Mouse (Mus musculus): Measurements from ENCODE around the gene Grhl1. TPM values are rescaled to one million over a fixed set of nuclear protein-coding genes. Genes with fewer than 3 reads are reported as not detected.
"Not testable (repeated sequence)": the region's sequence is repeated elsewhere in the genome, so short reads cannot be mapped to it uniquely, and the experiment has no call there.

Grhl1 gene
- polyA plus RNA-seq, 1 experiment from 2014 or later, result 3.5 TPM

DNA sequence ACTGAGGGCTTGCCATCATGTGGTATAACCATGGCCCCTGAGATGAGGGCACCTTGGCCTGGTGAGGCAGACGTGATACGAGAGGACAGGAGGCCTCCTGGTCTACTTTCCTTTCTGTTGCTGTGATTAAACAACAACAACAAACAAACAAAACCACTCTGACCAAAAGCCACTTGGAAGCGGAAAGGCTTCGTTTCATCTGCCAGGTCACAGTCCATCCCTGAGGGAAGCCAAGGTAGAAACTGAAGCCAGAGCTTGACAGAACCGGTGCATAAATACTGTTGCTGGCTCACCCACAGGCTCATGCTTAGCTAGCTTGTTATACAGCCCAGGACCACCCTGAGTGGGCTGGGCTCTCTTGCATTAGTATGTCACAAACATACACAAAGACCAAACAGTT, 54.3 kb downstream of the Grhl1 start:
- no peak overlapping the region for H3K27ac ChIP-seq (ENCODE audit: low read depth, low read length)
- no peak for ATAC-seq (ENCODE audit: low FRiP score, low TSS enrichment)
- H3K4me1 ChIP-seq (ENCODE audit: control insufficient read depth, insufficient read depth, low read length), result no peaks in the 10 kb centered on the region
- no peak overlapping the region for H3K9ac ChIP-seq (ENCODE audit: low read depth, low read length)
- no peak overlapping the region for H3K4me2 ChIP-seq (replicated peaks; ENCODE audit: low read depth, low read length)
- no peaks in the 10 kb centered on the region for H3K36me3 ChIP-seq (ENCODE audit: control insufficient read depth, insufficient read depth, low read length)
- no peaks in the 10 kb centered on the region for H3K9me3 ChIP-seq (ENCODE audit: control insufficient read depth, low read length)
- 91% methylated on average over 5 of the region's 5 CpGs for WGBS
- H3K27me3 ChIP-seq (ENCODE audit: control insufficient read depth, insufficient read depth, low read length), result no peaks in the 10 kb centered on the region
- no peak overlapping the region for H3K4me3 ChIP-seq (ENCODE audit: low read length)

DNA sequence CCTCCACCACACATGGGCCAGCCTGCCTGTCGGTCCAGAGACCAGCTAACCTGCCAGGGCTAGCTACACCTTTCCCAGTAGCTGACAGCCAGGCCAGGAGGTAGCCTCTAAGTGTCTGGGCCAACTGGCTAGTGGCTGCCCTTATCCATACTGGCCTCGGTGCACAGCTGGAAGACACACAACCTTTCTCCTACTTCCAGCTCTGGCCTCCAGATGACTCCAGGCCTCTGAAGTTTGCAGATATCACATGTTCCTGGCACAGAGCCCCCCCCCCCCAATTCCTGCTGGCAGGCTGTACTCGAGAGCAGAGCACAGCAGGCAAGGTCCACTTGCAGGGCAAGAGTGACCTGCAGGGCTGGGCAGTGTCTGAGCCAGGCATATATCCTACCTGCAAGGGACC, 55.1 kb downstream of the Grhl1 start:
- no peaks in the 10 kb centered on the region for H3K9me3 ChIP-seq (ENCODE audit: control insufficient read depth, low read length)
- no peak for ATAC-seq (ENCODE audit: low FRiP score, low TSS enrichment)
- H3K36me3 ChIP-seq (ENCODE audit: control insufficient read depth, insufficient read depth, low read length), result no peaks in the 10 kb centered on the region
- 68% methylated on average over 3 of the region's 3 CpGs for WGBS
- H3K4me1 ChIP-seq (ENCODE audit: control insufficient read depth, insufficient read depth, low read length), result no peaks in the 10 kb centered on the region
- H3K4me3 ChIP-seq (ENCODE audit: low read length), result no peak overlapping the region
- H3K4me2 ChIP-seq (replicated peaks; ENCODE audit: low read depth, low read length), result no peak overlapping the region
- H3K27me3 ChIP-seq (ENCODE audit: control insufficient read depth, insufficient read depth, low read length), result no peaks in the 10 kb centered on the region
- H3K27ac ChIP-seq (ENCODE audit: low read depth, low read length), result no peak overlapping the region
- no peak overlapping the region for H3K9ac ChIP-seq (ENCODE audit: low read depth, low read length)

DNA sequence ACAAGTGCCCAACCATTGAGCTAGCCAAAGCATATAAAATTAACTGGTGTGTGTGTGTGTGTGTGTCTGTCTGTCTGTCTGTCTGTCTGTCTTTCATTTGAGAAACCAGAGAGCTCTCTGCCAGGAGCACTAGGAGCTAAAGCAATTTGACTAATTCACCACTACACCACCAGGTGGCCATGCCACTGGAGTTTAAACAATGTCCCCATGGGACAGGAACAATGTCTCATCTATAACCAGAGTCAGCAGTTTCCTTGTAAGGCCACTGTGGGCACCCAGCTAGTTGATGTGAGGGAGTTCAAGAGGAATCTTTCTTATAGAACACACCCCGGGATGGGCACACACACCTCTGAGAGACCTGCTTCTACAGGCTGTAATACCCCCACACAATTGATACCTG, 58.1 kb downstream of the Grhl1 start:
- no peak for ATAC-seq (ENCODE audit: low FRiP score, low TSS enrichment)
- Histone ChIP-seq H3K27ac (ENCODE audit: low read depth, low read length) (no peak overlapping the region), H3K9ac (ENCODE audit: low read depth, low read length) (no peak overlapping the region), H3K27me3 (ENCODE audit: control insufficient read depth, insufficient read depth, low read length) (no peaks in the 10 kb centered on the region), H3K9me3 (ENCODE audit: control insufficient read depth, low read length) (no peaks in the 10 kb centered on the region), H3K4me2 (replicated peaks; ENCODE audit: low read depth, low read length) (no peak overlapping the region), H3K4me3 (ENCODE audit: low read length) (no peak overlapping the region), H3K4me1 (ENCODE audit: control insufficient read depth, insufficient read depth, low read length) (no peaks in the 10 kb centered on the region), H3K36me3 (ENCODE audit: control insufficient read depth, insufficient read depth, low read length) (no peaks in the 10 kb centered on the region)
- WGBS, result 92% methylated on average over 1 of the region's 1 CpGs

DNA sequence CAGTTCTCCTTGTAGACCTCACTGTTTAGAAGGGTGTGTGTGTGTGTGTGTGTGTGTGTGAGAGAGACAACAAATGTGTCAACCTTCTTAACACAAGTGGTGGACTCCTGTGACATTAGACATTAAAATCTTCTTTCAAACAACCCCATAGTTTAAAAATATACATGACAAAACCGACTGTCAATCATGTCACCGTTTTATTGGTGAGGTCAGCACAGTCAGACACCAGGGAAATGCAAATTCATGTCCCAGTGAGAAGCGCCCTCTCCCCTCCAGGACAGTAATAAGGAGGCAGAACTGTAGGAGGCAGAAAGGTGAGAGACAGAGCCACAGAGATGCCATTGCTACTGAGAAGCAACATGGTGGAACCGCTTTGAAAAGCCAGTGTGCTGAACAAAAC, 60.3 kb downstream of the Grhl1 start:
- H3K27me3 ChIP-seq (ENCODE audit: control insufficient read depth, insufficient read depth, low read length), result no peaks in the 10 kb centered on the region
- H3K4me3 ChIP-seq (ENCODE audit: low read length), result no peak overlapping the region
- H3K36me3 ChIP-seq (ENCODE audit: control insufficient read depth, insufficient read depth, low read length), result no peaks in the 10 kb centered on the region
- H3K27ac ChIP-seq (ENCODE audit: low read depth, low read length), result no peak overlapping the region
- H3K4me1 ChIP-seq (ENCODE audit: control insufficient read depth, insufficient read depth, low read length), result no peaks in the 10 kb centered on the region
- ATAC-seq (ENCODE audit: low FRiP score, low TSS enrichment), result no peak
- H3K9ac ChIP-seq (ENCODE audit: low read depth, low read length), result no peak overlapping the region
- H3K9me3 ChIP-seq (ENCODE audit: control insufficient read depth, low read length), result no peaks in the 10 kb centered on the region
- no peak overlapping the region for H3K4me2 ChIP-seq (replicated peaks; ENCODE audit: low read depth, low read length)
- WGBS, result 61% methylated on average over 4 of the region's 4 CpGs

DNA sequence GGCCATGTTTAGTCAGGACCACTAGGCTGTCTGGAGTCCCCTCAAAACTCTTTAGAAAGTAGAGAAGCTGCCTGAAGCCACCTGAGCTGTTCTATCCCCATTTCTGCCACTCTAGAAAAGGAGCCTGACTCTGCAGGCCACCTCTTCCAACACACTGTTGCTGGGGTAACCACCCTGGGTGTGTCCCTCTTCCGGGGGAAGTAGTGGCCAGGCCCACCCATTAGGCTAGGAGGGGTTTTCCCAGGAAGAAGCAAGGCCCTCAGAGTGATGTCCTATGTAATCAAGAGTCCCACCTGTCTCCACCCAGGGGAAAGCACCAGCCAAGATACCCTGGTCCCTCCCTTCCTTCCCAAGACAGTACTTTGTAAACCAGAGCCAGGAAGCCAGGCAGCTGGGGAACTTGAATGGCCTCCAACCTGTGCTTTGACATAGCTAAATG, 61.7 kb downstream of the Grhl1 start:
- H3K36me3 ChIP-seq (ENCODE audit: control insufficient read depth, insufficient read depth, low read length), result no peaks in the 10 kb centered on the region
- no peaks in the 10 kb centered on the region for H3K9me3 ChIP-seq (ENCODE audit: control insufficient read depth, low read length)
- H3K4me2 ChIP-seq (replicated peaks; ENCODE audit: low read depth, low read length), result no peak overlapping the region
- H3K9ac ChIP-seq (ENCODE audit: low read depth, low read length), result no peak overlapping the region
- WGBS, result 80% methylated on average over 1 of the region's 1 CpGs
- no peaks in the 10 kb centered on the region for H3K27me3 ChIP-seq (ENCODE audit: control insufficient read depth, insufficient read depth, low read length)
- H3K4me1 ChIP-seq (ENCODE audit: control insufficient read depth, insufficient read depth, low read length), result no peaks in the 10 kb centered on the region
- no peak for ATAC-seq (ENCODE audit: low FRiP score, low TSS enrichment)
- no peak overlapping the region for H3K27ac ChIP-seq (ENCODE audit: low read depth, low read length)
- H3K4me3 ChIP-seq (ENCODE audit: low read length), result no peak overlapping the region

DNA sequence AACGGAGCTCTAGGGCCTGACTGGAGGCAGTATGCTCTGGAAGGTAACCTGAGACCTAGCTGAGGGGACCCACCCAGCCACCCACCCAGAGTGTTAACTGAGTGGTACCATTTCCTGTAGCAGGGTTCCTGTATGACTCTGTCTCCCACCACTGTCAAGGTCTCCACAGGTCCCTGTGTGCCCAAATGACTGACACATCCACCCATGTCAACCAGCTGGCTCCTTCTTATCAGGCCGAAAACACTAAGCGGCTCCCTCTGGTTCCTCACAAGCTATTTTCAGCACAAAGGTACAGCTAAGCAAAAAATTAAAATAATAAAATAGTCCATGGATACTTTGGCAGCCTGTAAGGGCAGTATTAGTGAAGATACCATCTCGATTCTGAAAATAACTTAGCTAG, 62.1 kb downstream of the Grhl1 start:
- Histone ChIP-seq H3K27me3 (ENCODE audit: control insufficient read depth, insufficient read depth, low read length) (no peaks in the 10 kb centered on the region), H3K9ac (ENCODE audit: low read depth, low read length) (no peak overlapping the region), H3K4me3 (ENCODE audit: low read length) (no peak overlapping the region), H3K4me1 (ENCODE audit: control insufficient read depth, insufficient read depth, low read length) (no peaks in the 10 kb centered on the region), H3K9me3 (ENCODE audit: control insufficient read depth, low read length) (no peaks in the 10 kb centered on the region), H3K36me3 (ENCODE audit: control insufficient read depth, insufficient read depth, low read length) (no peaks in the 10 kb centered on the region), H3K27ac (ENCODE audit: low read depth, low read length) (no peak overlapping the region), H3K4me2 (replicated peaks; ENCODE audit: low read depth, low read length) (no peak overlapping the region)
- WGBS, result 71% methylated on average over 4 of the region's 4 CpGs
- no peak for ATAC-seq (ENCODE audit: low FRiP score, low TSS enrichment)

DNA sequence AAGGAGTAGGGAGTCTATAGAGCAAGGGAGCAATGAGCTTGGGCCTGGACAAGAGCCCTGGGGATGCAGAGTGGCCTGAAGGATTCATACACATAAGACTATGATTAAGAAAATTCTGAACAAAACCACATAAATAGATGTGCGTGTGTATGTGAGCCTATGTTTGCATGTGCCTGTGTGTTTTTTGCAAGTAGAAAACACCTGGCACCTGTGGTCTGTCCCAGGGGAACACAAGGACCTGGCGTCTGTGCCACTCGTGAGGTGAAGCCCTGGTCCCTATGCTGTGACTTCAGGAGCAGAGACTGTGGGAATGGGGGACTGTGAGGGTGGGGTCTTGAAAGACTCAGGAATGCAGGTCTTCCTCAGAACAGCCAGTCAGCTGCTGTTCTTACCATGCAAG, 62.6 kb downstream of the Grhl1 start:
- Histone ChIP-seq H3K36me3 (ENCODE audit: control insufficient read depth, insufficient read depth, low read length) (no peaks in the 10 kb centered on the region), H3K4me3 (ENCODE audit: low read length) (no peak overlapping the region), H3K9me3 (ENCODE audit: control insufficient read depth, low read length) (no peaks in the 10 kb centered on the region), H3K4me2 (replicated peaks; ENCODE audit: low read depth, low read length) (no peak overlapping the region), H3K9ac (ENCODE audit: low read depth, low read length) (no peak overlapping the region), H3K4me1 (ENCODE audit: control insufficient read depth, insufficient read depth, low read length) (no peaks in the 10 kb centered on the region), H3K27me3 (ENCODE audit: control insufficient read depth, insufficient read depth, low read length) (no peaks in the 10 kb centered on the region), H3K27ac (ENCODE audit: low read depth, low read length) (no peak overlapping the region)
- WGBS, result 93% methylated on average over 3 of the region's 3 CpGs
- ATAC-seq (ENCODE audit: low FRiP score, low TSS enrichment), result no peak

DNA sequence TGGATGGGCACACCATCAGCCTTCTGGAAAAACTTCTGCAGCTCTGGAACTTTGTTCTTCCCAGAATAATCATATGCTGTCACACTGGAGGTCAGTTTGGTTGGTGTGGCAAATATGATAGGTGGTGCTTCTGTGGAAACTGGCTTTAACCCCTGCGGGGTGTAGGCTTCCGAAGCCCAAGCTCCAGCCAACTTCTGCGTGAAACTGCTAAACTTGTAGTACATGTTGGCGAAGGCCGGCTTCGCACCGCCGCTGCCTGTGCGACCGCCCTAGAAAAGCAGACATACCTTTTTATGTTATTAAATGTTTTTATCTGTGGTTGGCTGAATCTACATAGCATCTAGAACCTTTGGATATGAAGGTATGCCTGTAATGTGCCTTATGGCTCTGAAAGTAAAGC, 66.7 kb downstream of the Grhl1 start:
- H3K9ac ChIP-seq (ENCODE audit: low read depth, low read length); H3K4me1 ChIP-seq (ENCODE audit: control insufficient read depth, insufficient read depth, low read length); H3K27me3 ChIP-seq (ENCODE audit: control insufficient read depth, insufficient read depth, low read length); ATAC-seq (ENCODE audit: low FRiP score, low TSS enrichment); H3K4me3 ChIP-seq (ENCODE audit: low read length); H3K4me2 ChIP-seq (replicated peaks; ENCODE audit: low read depth, low read length); H3K27ac ChIP-seq (ENCODE audit: low read depth, low read length); H3K9me3 ChIP-seq (ENCODE audit: control insufficient read depth, low read length); H3K36me3 ChIP-seq (ENCODE audit: control insufficient read depth, insufficient read depth, low read length): not testable (repeated sequence)
- WGBS, result 97% methylated on average over 10 of the region's 10 CpGs

DNA sequence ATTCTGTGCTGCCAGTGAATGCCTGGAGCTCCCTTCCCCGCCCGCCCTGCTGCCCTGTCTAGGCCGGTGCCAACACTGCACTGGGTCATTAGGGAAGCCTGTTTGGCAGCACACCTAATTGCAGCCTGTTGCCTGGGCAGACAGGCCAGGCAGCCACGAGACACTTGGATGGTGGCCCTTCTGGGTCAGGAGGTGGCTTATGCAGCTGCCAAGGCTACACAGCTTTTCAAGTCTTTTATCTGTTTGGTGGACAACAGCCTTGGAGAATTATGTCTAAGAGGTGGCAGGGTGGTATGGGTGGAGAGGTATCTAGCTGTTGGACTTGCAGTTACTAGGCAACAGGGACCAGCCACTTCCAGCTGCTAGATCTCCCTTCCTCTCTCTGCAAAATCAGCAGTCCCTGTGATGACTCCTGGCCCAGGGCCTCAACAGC, 70.3 kb downstream of the Grhl1 start:
- Histone ChIP-seq H3K27ac (ENCODE audit: low read depth, low read length) (no peak overlapping the region), H3K4me3 (ENCODE audit: low read length) (no peak overlapping the region), H3K4me1 (ENCODE audit: control insufficient read depth, insufficient read depth, low read length) (0 out of 2 replicates have a peak, but pooled peaks cover 5% of the 10 kb centered on the region), H3K9me3 (ENCODE audit: control insufficient read depth, low read length) (no peaks in the 10 kb centered on the region), H3K27me3 (ENCODE audit: control insufficient read depth, insufficient read depth, low read length) (no peaks in the 10 kb centered on the region), H3K36me3 (ENCODE audit: control insufficient read depth, insufficient read depth, low read length) (no peaks in the 10 kb centered on the region), H3K4me2 (replicated peaks; ENCODE audit: low read depth, low read length) (no peak overlapping the region), H3K9ac (ENCODE audit: low read depth, low read length) (no peak overlapping the region)
- ATAC-seq (ENCODE audit: low FRiP score, low TSS enrichment), result 0 out of 2 replicates have a peak, but pooled peaks have one; percentile 13
- WGBS, result 65% methylated on average over 4 of the region's 4 CpGs
